Mouse (Mus musculus) liver, embryonic 11.5 days (tissue): Measurements from ENCODE around the gene Iqcf1. TPM values are rescaled to one million over a fixed set of nuclear protein-coding genes. Genes with fewer than 3 reads are reported as not detected.
A peak's percentile ranks its signal among the peaks of the same experiment; 100 is the strongest.

Experiments
- ATAC-seq: fragments of 200-750 bp; cut with Nextera tagmentation; replicated peaks from 2 replicates; pipeline ENCODE4 v1.8.0; 2017; ENCODE audit warnings: moderate number of reproducible peaks, mild to moderate bottlenecking, moderate TSS enrichment, moderate library complexity; ENCODE audit not compliant: low FRiP score
- DNase-seq: peaks from one replicate; pipeline ENCODE4 v3.0.0-alpha.2; 2017; ENCODE audit warnings: low spot score
- H3K27ac ChIP-seq: fragments of 300-500 bp; sonication (generic); 2 replicates; pipeline ENCODE4 v1.5.1; 2014; ENCODE audit warnings: mild to moderate bottlenecking, low read depth, low read length, control low read depth
- H3K27me3 ChIP-seq: fragments of 300-500 bp; sonication (generic); replicated peaks from 2 replicates; pipeline ENCODE4 v1.6.1; 2014; ENCODE audit warnings: low read length, mixed read lengths; ENCODE audit not compliant: control insufficient read depth, insufficient read depth
- H3K36me3 ChIP-seq: fragments of 300-500 bp; sonication (generic); 2 replicates; pipeline ENCODE4 v1.6.1; 2014; ENCODE audit warnings: mild to moderate bottlenecking, low read length, moderate library complexity, mixed read lengths; ENCODE audit not compliant: control insufficient read depth, insufficient read depth
- H3K4me1 ChIP-seq: fragments of 300-500 bp; sonication (generic); replicated peaks from 2 replicates; pipeline ENCODE4 v1.6.1; 2014; ENCODE audit warnings: low read length, mixed read lengths; ENCODE audit not compliant: control insufficient read depth, insufficient read depth
- H3K4me2 ChIP-seq: fragments of 300-500 bp; sonication (generic); 2 replicates; pipeline ENCODE4 v1.6.1; 2014; ENCODE audit warnings: mild to moderate bottlenecking, control low read depth, moderate library complexity
- H3K4me3 ChIP-seq: fragments of 300-500 bp; sonication (generic); 2 replicates; pipeline ENCODE4 v1.5.1; 2014; ENCODE audit warnings: low read depth, low read length, control low read depth
- H3K9ac ChIP-seq: fragments of 300-500 bp; sonication (generic); 2 replicates; pipeline ENCODE4 v1.6.1; 2014; ENCODE audit warnings: low read depth, low read length, control low read depth
- H3K9me3 ChIP-seq: fragments of 300-500 bp; sonication (generic); 2 replicates; pipeline ENCODE4 v1.6.1; 2016; ENCODE audit warnings: low read length, inconsistent platforms, mixed read lengths; ENCODE audit not compliant: control insufficient read depth
- WGBS: fragments of 180-500 bp; shearing (Covaris S2); extraction: QIAGEN DNeasy Blood & Tissue Kit; methylation state at CpG from one replicate; pipeline ENCODE4 v1.1.7; 2014; 5-methylcytosine and 5-hydroxymethylcytosine counted together
- polyA plus RNA-seq: library from polyadenylated mRNA; unstranded; fragments of >200 nt; fragmentation: Nextera tagmentation; extraction: Ambion mirVana; gene quantifications from 2 replicates; pipeline ENCODE4 v1.2.1, GENCODE M21; 2014

The Iqcf1 gene
- polyA plus RNA-seq, 1 experiment from 2014 or later = not detected

DNA sequence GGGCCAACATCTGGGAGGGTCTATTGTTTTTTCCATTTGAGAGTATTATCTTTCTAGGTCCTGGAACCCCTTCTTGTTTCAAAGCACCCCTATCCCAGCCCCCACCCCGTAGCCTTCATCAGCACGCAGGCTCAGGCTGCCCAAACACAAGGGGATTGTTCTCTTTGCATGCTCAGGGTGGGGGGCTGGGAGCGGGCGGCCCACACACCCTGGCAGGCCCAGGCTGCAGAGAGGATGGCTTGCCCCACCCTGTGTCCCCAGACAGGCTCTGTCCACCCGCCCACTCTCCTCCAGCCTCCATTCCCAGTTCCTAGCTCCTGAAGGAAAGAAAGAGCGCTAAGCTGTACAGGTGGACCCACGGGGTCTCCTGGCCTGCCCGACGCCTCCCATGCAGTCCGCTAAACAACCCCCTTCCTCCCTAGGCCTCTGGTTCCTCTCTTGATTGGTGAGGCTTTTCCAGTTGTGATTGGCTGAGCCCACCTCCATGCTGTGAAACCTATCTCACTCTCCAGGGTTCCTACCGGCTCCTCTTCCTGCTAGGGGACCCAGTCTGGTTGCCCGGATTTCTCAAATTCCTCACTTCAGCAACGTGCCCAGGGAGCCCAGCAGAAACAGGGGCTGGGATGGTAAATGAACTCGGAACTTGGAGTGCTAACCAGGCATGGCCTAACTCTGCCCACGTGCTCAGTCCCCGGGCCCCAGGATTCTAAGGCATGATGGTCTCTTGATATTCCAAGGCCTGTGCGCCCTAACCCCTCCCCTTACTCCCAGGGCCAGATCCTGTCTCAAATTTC is 44.7 kb upstream of the Iqcf1 start:
- Histone ChIP-seq H3K4me3 (peak overlapping the region; percentile 75), H3K27me3 (no peaks in the 10 kb centered on the region), H3K4me2 (peak overlapping the region; percentile 91), H3K27ac (peak overlapping the region; percentile 52), H3K9me3 (no peaks in the 10 kb centered on the region), H3K4me1 (peaks cover 49% of the 10 kb centered on the region), H3K36me3 (peaks cover 2% of the 10 kb centered on the region; the same call in 1 of the 2 replicates), H3K9ac (peak overlapping the region; percentile 73)
- ATAC-seq (peak; percentile 10; the same call in 1 of the 2 replicates), DNase-seq (no peak)
- WGBS = 12% methylated on average over 17 of the region's 17 CpGs

DNA sequence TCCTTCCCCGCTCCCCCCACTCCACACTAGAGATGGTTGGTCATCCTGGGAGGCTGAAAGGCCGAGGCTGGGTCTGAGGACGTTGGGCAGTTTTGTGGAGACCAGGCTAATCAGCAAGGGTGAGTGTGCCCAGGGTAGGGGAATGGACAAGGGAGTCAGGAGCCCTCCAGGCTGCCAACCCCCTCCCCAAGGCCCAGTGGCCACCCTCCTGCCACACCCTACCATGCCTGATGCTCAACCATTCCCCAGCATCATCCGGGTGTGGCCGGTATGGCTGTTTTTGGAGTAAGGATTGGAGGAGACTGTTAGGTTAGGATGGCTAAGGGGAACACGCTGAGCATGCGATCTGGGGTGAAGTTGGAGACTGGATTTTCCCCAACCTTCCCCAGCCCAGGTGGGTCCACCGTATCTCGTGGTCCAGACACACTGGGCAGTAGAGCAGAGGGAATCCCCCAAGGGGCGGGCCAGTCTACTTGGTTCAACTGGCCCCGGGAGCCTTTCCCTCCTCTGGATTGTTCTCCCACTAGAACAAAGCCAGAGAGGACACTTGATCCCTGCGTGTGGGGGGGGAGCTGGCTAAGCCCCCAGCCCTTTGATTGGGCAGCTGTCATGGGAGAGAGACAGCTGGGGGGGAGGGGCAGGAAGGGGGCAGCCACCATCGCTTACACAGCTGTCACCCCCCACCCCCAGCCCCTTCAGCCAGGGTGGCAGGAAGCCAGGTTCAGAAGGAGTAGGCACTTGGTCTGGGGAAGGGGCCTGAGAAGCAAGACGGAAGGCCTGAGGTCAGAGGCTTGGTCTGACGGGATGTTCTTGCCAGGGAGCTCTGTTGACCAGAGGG is 43.2 kb upstream of the Iqcf1 start:
- H3K4me2 ChIP-seq = peak overlapping the region; percentile 91
- H3K9ac ChIP-seq = no peak overlapping the region
- DNase-seq = no peak
- peak overlapping the region; percentile 19; the same call in 1 of the 2 replicates for H3K27ac ChIP-seq
- H3K4me1 ChIP-seq = peaks cover 38% of the 10 kb centered on the region
- H3K27me3 ChIP-seq = no peaks in the 10 kb centered on the region
- H3K9me3 ChIP-seq = no peaks in the 10 kb centered on the region
- peak overlapping the region; percentile 75 for H3K4me3 ChIP-seq
- no peak for ATAC-seq
- H3K36me3 ChIP-seq = peaks cover 7% of the 10 kb centered on the region
- 56% methylated on average over 14 of the region's 15 CpGs for WGBS

DNA sequence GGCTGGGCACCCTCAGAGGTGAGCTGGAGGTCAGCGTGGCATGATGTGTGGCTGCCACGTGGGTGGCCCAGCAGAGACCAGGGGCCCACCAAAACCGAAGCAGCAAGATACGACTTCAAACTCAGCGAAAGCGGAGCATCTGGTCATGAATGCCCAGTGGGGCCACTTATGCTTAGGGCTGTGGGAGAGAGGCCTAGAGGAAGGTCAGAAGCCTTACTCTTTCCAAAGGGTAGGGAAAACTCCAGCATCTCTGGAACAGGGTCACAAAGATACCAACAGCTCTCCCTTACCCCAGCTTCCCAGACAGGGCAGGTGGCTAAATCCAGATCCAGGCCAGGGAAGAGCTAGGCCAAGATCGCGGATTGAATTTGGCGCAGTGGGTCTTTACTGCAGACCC is 42.6 kb upstream of the Iqcf1 start:
- Histone ChIP-seq H3K27ac (0 out of 2 replicates have a peak overlapping the region, but pooled peaks have one; percentile 8), H3K27me3 (no peaks in the 10 kb centered on the region), H3K9ac (no peak overlapping the region), H3K36me3 (peaks cover 12% of the 10 kb centered on the region), H3K4me1 (peaks cover 38% of the 10 kb centered on the region), H3K9me3 (no peaks in the 10 kb centered on the region), H3K4me3 (no peak overlapping the region), H3K4me2 (peak overlapping the region; percentile 91)
- DNase-seq = no peak
- no peak for ATAC-seq
- WGBS = 72% methylated on average over 9 of the region's 9 CpGs

DNA sequence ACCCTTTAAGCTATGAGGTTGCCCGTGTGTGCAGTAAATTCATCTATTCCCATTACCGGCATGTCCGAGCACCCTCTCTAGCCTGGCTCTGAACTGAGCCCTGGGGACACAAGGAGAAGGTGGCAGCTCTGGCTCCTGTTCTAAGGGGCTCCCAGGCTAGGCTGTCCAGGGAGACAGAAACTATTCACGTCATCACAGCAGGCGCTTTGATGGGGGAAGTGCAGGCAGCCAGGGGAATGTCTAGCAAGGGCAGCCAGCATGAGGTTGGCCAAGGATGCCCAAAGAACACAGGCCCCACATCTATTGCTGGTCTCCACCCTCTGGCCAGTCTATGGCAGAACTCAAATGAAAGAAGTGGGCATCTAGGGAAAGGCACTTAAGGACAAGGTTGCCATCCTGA is 41.8 kb upstream of the Iqcf1 start:
- WGBS = 77% methylated on average over 5 of the region's 5 CpGs
- no peak overlapping the region for H3K9ac ChIP-seq

DNA sequence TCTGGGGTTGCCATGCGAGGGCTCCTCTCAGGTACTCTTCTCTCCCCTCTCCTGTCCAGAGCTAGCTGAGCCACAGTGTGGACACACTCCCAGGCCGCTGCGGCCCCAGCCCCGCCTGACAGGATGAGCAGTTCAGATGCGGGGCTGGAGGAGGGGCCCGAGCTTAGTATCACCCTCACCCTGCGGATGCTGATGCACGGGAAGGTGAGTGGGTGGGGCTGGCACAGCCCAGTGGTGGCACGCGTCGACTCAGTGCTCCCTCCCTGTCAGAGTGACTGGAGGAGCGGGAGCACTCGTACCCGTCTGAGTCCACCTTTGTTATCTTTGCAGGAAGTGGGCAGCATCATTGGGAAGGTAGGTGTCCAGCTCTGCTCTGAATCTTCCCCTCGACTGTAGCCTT is 39.8 kb upstream of the Iqcf1 start:
- H3K27me3 ChIP-seq = peaks cover 16% of the 10 kb centered on the region
- H3K4me1 ChIP-seq = peaks cover 29% of the 10 kb centered on the region
- no peak overlapping the region for H3K27ac ChIP-seq
- H3K36me3 ChIP-seq = peaks cover 15% of the 10 kb centered on the region
- WGBS = 78% methylated on average over 15 of the region's 15 CpGs
- H3K9me3 ChIP-seq = no peaks in the 10 kb centered on the region
- no peak overlapping the region for H3K4me2 ChIP-seq
- DNase-seq = no peak
- H3K9ac ChIP-seq = no peak overlapping the region
- ATAC-seq = no peak
- H3K4me3 ChIP-seq = no peak overlapping the region

More for the DNA sequence above, 41.8 kb upstream of the Iqcf1 start:
- peaks cover 13% of the 10 kb centered on the region for H3K36me3 ChIP-seq
- no peak overlapping the region for H3K4me3 ChIP-seq
- H3K9me3 ChIP-seq = no peaks in the 10 kb centered on the region
- H3K27ac ChIP-seq = no peak overlapping the region
- DNase-seq (no peak), ATAC-seq (no peak)
- no peaks in the 10 kb centered on the region; the same call in 1 of the 2 replicates for H3K27me3 ChIP-seq
- H3K4me1 ChIP-seq = peaks cover 33% of the 10 kb centered on the region
- no peak overlapping the region for H3K4me2 ChIP-seq

DNA sequence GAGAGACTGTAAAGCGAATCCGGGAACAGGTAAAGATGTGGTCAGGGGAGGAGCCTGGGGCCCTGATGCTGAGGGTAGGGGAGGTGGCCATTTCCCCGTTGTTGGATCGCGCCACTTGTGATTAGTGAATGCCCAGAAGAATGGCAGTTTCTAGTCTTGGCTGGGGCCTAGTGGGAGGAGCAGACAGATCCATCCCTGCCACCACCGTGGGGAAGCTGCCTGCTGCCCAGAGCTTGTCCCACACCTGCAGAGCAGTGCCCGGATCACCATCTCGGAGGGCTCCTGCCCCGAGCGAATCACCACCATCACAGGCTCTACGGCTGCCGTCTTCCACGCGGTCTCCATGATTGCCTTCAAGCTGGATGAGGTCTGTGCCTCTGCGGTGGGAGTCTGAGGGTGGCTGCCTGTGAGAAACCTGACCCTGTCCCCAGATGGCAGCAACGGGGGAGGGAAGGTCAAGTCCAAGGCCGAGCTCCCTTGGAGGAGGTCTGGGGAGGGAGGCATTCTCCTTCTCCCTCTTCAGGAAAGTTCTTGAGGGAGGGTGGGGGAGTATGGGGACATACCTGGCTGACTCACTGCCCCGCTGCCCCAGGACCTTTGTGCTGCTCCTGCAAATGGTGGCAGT is 39.3 kb upstream of the Iqcf1 start:
- 85% methylated on average over 18 of the region's 18 CpGs for WGBS
- ATAC-seq (no peak), DNase-seq (no peak)
- Histone ChIP-seq H3K4me2 (no peak overlapping the region), H3K27me3 (peaks cover 22% of the 10 kb centered on the region), H3K9me3 (no peaks in the 10 kb centered on the region), H3K4me3 (no peak overlapping the region), H3K9ac (no peak overlapping the region), H3K27ac (no peak overlapping the region), H3K36me3 (peaks cover 15% of the 10 kb centered on the region), H3K4me1 (peaks cover 24% of the 10 kb centered on the region)

DNA sequence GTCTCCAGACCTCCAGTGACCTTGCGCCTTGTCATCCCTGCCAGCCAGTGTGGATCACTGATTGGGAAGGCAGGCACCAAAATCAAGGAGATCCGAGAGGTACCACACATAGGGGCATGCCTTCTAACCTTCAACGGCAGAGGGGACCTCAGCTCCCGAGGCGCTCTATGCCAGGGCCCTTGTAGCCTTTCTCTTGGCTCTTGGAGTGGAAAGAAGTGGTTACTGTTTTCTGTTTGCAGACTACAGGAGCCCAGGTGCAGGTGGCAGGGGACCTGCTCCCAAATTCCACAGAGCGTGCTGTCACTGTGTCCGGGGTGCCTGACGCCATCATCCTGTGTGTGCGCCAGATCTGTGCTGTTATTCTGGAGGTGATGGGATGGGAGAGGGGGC is 38.7 kb upstream of the Iqcf1 start:
- no peak for DNase-seq
- Histone ChIP-seq H3K9me3 (no peaks in the 10 kb centered on the region), H3K4me3 (no peak overlapping the region), H3K27ac (no peak overlapping the region), H3K36me3 (peaks cover 15% of the 10 kb centered on the region), H3K9ac (no peak overlapping the region), H3K4me2 (no peak overlapping the region), H3K27me3 (peaks cover 27% of the 10 kb centered on the region), H3K4me1 (peaks cover 20% of the 10 kb centered on the region)
- no peak for ATAC-seq
- 84% methylated on average over 9 of the region's 9 CpGs for WGBS

DNA sequence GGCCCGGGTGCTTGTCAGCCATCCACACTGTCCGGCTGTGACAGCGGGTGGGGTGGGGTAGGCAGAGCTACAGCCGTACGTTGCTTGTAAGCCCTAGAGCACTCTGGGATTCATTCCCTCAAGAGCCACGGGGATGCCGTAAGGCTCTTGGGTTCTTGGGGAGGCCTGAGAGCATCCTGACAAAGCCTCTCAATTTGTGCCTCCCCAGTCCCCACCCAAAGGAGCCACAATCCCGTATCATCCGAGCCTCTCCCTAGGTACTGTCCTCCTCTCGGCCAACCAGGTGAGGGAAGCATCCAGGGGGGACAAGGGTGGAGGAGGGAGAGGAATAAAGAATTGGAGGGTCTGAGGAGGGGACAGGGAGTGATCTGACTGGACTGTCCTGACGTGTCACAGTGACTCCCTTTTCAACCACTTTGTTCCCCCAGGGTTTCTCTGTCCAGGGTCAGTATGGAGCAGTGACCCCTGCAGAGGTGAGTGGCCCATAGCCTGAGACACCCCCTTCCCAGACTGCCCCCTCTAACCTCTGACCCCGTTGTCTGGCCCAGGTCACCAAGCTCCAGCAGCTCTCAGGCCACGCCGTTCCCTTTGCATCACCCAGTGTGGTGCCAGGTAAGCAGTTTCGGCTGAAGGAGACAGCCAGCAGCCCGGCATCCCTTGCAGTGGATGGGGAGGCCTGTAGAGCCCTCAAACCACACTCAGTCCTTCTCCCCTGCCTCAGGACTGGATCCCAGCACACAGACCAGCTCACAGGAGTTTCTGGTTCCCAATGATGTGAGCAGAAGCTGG is 37.9 kb upstream of the Iqcf1 start:
- 84% methylated on average over 16 of the region's 16 CpGs for WGBS
- peaks cover 11% of the 10 kb centered on the region for H3K4me1 ChIP-seq
- no peak overlapping the region for H3K4me2 ChIP-seq
- no peak overlapping the region for H3K9ac ChIP-seq
- no peak for DNase-seq
- H3K27me3 ChIP-seq = peaks cover 29% of the 10 kb centered on the region
- H3K9me3 ChIP-seq = no peaks in the 10 kb centered on the region
- no peak overlapping the region for H3K27ac ChIP-seq
- H3K4me3 ChIP-seq = no peak overlapping the region
- no peak for ATAC-seq
- H3K36me3 ChIP-seq = peaks cover 15% of the 10 kb centered on the region
